Mouse (Mus musculus) small intestine, adult 2 months (tissue): Measurements from ENCODE around the gene Tcf7l1.

Experiments used
- CTCF ChIP-seq: fragments of 200-500 bp; IDR thresholded peaks from 2 replicates; pipeline ENCODE4 v1.5.1; 2012; ENCODE audit warnings: low read depth, mild to moderate bottlenecking, control low read depth, inconsistent platforms, low read length, moderate library complexity, mixed read lengths; ENCODE audit not compliant: insufficient replicate concordance, insufficient read length; ENCODE audit errors: extremely low read depth
- POLR2A ChIP-seq: fragments of 200-500 bp; IDR thresholded peaks from 2 replicates; pipeline ENCODE4 v1.6.1; 2012; ENCODE audit warnings: low read depth, mild to moderate bottlenecking, control low read depth, inconsistent platforms, low read length, moderate library complexity

GRCm38 (mm10) chr6:72685165-72685564 is 103.9 kb downstream of the Tcf7l1 start:
- TF ChIP-seq CTCF (no peak), POLR2A (no peak)
